Mouse (Mus musculus): ENCODE measurements at regions not wholly inside any gene's neighbourhood (a gene's known extent, or its start where the extent isn't known, plus 50 kb on each side); places are given as distances from the start of the nearest gene placed in this dataset.

DNA sequence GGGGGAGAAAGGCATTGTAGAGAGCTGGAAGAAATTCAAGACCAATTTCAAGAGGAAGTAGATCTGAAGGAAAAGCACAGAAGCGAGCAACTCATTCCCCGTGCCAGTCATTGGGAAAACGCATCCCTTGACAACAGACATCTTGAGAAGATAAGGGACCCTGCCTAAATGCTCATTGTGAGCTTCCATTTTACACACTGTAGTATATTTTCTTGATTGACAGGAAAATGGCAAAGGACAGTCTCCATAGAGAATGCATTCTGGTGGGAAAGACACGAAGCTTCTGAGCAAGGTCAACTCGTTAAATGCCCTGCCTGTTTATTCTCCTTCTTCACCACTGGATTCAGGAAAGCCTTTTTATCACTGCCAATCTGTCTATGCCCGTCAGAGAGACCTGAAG lies 424.1 kb upstream of the Vwc2 start:
- Histone ChIP-seq H3K27ac (ENCODE audit: low read depth, low read length) (no peak overlapping the region), H3K4me1 (replicated peaks; ENCODE audit: control insufficient read depth, insufficient read depth, low read length) (no peaks in the 10 kb centered on the region), H3K4me2 (replicated peaks; ENCODE audit: low read depth, low read length) (no peak overlapping the region), H3K27me3 (ENCODE audit: control insufficient read depth, insufficient read depth, low read length) (no peaks in the 10 kb centered on the region), H3K9ac (ENCODE audit: low read depth, low read length) (no peak overlapping the region), H3K4me3 (ENCODE audit: low read depth, low read length) (no peak overlapping the region), H3K9me3 (ENCODE audit: control insufficient read depth, low read length) (no peaks in the 10 kb centered on the region), H3K36me3 (ENCODE audit: control insufficient read depth, insufficient read depth, low read length) (no peaks in the 10 kb centered on the region)
- WGBS, result 74% methylated on average over 6 of the region's 6 CpGs
- DNase-seq (ENCODE audit: low spot score) (no peak), ATAC-seq (ENCODE audit: low FRiP score) (no peak)

DNA sequence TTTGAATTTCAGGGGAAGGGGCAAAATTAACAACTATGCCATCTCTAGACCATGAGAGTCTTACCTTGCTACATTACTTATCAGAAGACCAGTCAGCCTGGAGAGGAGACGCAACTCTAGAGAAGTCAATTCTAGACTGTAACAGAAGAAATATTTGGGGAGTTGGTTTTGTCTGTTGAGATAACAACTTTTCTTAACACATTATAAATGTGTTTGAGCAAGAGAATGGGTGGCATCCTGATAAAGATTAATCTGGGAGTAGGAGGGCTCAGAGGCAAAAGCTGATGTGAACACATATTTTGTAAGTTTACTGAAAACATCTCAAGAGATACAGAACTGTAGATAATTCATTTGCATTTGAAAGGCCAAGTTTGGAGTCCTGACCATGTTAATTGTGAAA lies 389.0 kb upstream of the Vwc2 start:
- H3K4me2 ChIP-seq (replicated peaks; ENCODE audit: low read depth, low read length), result no peak overlapping the region
- no peaks in the 10 kb centered on the region for H3K36me3 ChIP-seq (ENCODE audit: control insufficient read depth, insufficient read depth, low read length)
- H3K4me1 ChIP-seq (replicated peaks; ENCODE audit: control insufficient read depth, insufficient read depth, low read length), result no peaks in the 10 kb centered on the region
- H3K9ac ChIP-seq (ENCODE audit: low read depth, low read length), result no peak overlapping the region
- H3K27ac ChIP-seq (ENCODE audit: low read depth, low read length), result no peak overlapping the region
- H3K27me3 ChIP-seq (ENCODE audit: control insufficient read depth, insufficient read depth, low read length), result no peaks in the 10 kb centered on the region
- H3K9me3 ChIP-seq (ENCODE audit: control insufficient read depth, low read length), result no peaks in the 10 kb centered on the region
- no peak for ATAC-seq (ENCODE audit: low FRiP score)
- 100% methylated on average over 1 of the region's 1 CpGs for WGBS
- H3K4me3 ChIP-seq (ENCODE audit: low read depth, low read length), result no peak overlapping the region
- no peak for DNase-seq (ENCODE audit: low spot score)

DNA sequence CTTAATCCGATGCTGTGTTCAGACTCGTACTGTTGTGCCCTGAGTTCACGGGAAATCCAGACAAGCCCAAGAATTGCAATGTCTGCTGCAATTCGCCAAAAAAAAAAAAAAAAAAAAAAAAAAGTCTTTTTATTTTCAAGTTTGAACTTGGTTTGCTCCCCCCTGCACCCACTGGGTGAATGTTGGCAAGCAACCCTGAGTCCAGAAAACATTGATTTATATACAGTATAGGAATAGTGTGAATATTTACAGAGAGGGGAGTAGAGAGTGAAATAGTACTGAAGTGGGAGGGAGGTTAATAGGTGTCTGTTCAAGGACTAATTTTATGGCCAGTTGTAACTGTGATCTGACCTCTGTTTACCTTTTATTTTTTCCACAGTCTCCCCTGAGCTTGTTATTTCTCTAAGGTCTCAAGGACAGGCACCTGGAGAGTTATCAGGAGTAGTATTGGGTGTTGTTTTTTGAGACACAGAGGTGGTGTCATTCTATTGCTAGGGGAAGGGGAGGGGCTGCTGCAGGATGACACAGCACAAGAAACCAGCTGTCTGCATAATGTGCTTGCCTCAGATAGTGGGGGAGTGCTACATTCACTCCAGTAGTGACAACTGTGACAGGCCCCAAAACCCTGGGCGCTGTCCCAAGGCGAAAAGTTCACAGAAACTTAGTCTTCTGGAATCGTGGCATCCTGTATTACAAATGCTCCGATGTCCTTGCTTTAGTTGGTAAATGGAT lies 385.0 kb upstream of the Vwc2 start:
- Histone ChIP-seq H3K4me1 (replicated peaks; ENCODE audit: control insufficient read depth, insufficient read depth, low read length) (no peaks in the 10 kb centered on the region), H3K27me3 (ENCODE audit: control insufficient read depth, insufficient read depth, low read length) (no peaks in the 10 kb centered on the region), H3K27ac (ENCODE audit: low read depth, low read length) (no peak overlapping the region), H3K9ac (ENCODE audit: low read depth, low read length) (no peak overlapping the region), H3K4me2 (replicated peaks; ENCODE audit: low read depth, low read length) (no peak overlapping the region), H3K36me3 (ENCODE audit: control insufficient read depth, insufficient read depth, low read length) (no peaks in the 10 kb centered on the region), H3K4me3 (ENCODE audit: low read depth, low read length) (no peak overlapping the region), H3K9me3 (ENCODE audit: control insufficient read depth, low read length) (no peaks in the 10 kb centered on the region)
- DNase-seq (ENCODE audit: low spot score) (no peak), ATAC-seq (ENCODE audit: low FRiP score) (peak; percentile 65; the same call in 1 of the 2 replicates)
- 90% methylated on average over 8 of the region's 8 CpGs for WGBS
